Mouse (Mus musculus) cerebellum, adult 2 months (tissue): ENCODE results near the gene Ctdsp2. TPM values are rescaled to one million over a fixed set of nuclear protein-coding genes. Genes with fewer than 3 reads are reported as not detected.

Experiments
- DNase-seq, 2 experiments: peaks; one replicate each; pipeline ENCODE4 v3.0.0; 2021
- H3K27ac ChIP-seq: fragments of 200-500 bp; 2 replicates; pipeline ENCODE4 v1.5.1; 2012; ENCODE audit warnings: low read length, control low read depth, inconsistent platforms; ENCODE audit not compliant: insufficient read depth
- H3K27me3 ChIP-seq: fragments of 200-500 bp; 2 replicates; pipeline ENCODE4 v1.6.1; 2012; ENCODE audit warnings: inconsistent platforms, mild to moderate bottlenecking, low read length, moderate library complexity; ENCODE audit not compliant: control insufficient read depth, insufficient read depth
- H3K4me1 ChIP-seq: fragments of 200-500 bp; 2 replicates; pipeline ENCODE4 v1.6.1; 2011; ENCODE audit warnings: low read length; ENCODE audit not compliant: control insufficient read depth, insufficient read depth
- H3K4me3 ChIP-seq: fragments of 200-500 bp; replicated peaks from 2 replicates; pipeline ENCODE3; 2011; ENCODE audit warnings: mild to moderate bottlenecking, low read depth, low read length, control low read depth; ENCODE audit not compliant: insufficient read depth
- CTCF ChIP-seq: fragments of 200-500 bp; IDR thresholded peaks from 2 replicates; pipeline ENCODE4 v1.5.1; 2011; ENCODE audit warnings: low read depth, mild to moderate bottlenecking, control low read depth, low read length, moderate library complexity, borderline replicate concordance; ENCODE audit not compliant: insufficient read depth
- POLR2A ChIP-seq: fragments of 200-500 bp; IDR thresholded peaks from 2 replicates; pipeline ENCODE4 v1.6.1; 2011; ENCODE audit warnings: low read length, control low read depth, borderline replicate concordance; ENCODE audit not compliant: insufficient read depth
- WGBS: fragments of 180-500 bp; shearing (Covaris S2); methylation state at CpG from one replicate; pipeline ENCODE4 v1.1.7; 2018; 5-methylcytosine and 5-hydroxymethylcytosine counted together
- polyA plus RNA-seq: library from polyadenylated mRNA; depleted of rRNA; stranded (reverse); fragments of >200 nt; gene quantifications from 2 replicates; pipeline ENCODE4 v1.2.3, GENCODE M21; 2012; rRNA removed

Ctdsp2 gene
- 96.2 and 101 TPM in 2 replicates for polyA plus RNA-seq

- H3K27me3 ChIP-seq, result no peaks in the 10 kb centered on the region
- WGBS, result under 1% methylated on average over 55 of the region's 56 CpGs
- peak within 1 kb of the TSS; percentile 100 for H3K27ac ChIP-seq
- H3K4me1 ChIP-seq, result peaks cover 6% of the 10 kb centered on the region; the same call in 1 of the 2 replicates
- H3K4me3 ChIP-seq, result peak within 1 kb of the TSS; percentile 83
- peak; percentile 99 to 100 for DNase-seq
- TF ChIP-seq POLR2A (peak; percentile 93), CTCF (no peak)
Measured at GRCm38 (mm10) chr10:126978277-126978994, at the start of gene Ctdsp2. TSS of gene Ctdsp2 (plus strand) at chr10:126978717.

DNA sequence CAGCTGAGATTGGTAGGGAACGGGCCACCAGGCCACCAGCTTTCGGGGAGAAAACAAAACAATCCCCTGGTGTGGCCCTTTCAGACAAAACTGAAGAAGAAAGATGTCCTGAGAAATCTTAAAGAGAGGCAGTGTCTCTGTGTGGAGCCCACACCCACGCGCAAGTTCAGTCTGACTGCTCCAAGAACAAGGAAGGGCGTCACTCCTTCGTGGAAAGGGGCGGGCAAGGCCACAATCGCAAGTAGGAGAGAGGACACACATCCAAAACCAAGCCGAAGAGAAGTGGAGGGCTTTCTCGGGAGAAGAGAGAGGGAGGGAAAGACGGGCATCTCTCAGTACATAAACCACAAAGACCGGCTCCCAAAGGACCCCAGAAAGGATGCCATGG, 49.7 kb upstream of the Ctdsp2 start:
- Histone ChIP-seq H3K27ac (peak overlapping the region; percentile 100), H3K4me3 (peak overlapping the region; percentile 67), H3K4me1 (peaks cover 40% of the 10 kb centered on the region), H3K27me3 (no peaks in the 10 kb centered on the region)
- 0 out of 2 replicates have a peak, but pooled peaks have one; percentile 36 for TF ChIP-seq POLR2A
- TF ChIP-seq CTCF, result no peak
- WGBS, result 7% methylated on average over 12 of the region's 12 CpGs
- no peak for DNase-seq

DNA sequence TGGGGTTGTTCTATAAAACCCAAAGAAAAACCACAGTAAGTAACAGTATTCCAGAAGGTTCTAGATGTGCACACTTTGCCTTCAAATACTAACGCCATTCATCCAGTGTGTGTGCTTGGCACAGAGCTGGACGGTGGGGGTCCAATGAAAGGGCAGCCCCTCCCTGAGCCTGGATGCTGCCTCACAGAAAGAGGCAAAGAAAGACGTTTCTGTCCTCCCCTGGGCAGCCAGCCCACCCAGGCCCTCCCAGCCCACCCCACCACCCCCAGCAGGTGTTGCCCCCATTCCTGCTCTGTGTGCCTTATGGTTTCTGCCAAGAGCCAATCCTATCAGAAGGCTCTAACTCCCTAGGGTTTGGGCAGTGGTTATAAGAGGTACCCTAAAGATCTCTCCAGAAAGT, 49.0 kb upstream of the Ctdsp2 start:
- Histone ChIP-seq H3K27ac (peak overlapping the region; percentile 100), H3K4me1 (peaks cover 34% of the 10 kb centered on the region), H3K4me3 (no peak overlapping the region), H3K27me3 (no peaks in the 10 kb centered on the region)
- WGBS, result 20% methylated on average over 3 of the region's 3 CpGs
- TF ChIP-seq POLR2A (no peak), CTCF (no peak)
- DNase-seq, result no peak

DNA sequence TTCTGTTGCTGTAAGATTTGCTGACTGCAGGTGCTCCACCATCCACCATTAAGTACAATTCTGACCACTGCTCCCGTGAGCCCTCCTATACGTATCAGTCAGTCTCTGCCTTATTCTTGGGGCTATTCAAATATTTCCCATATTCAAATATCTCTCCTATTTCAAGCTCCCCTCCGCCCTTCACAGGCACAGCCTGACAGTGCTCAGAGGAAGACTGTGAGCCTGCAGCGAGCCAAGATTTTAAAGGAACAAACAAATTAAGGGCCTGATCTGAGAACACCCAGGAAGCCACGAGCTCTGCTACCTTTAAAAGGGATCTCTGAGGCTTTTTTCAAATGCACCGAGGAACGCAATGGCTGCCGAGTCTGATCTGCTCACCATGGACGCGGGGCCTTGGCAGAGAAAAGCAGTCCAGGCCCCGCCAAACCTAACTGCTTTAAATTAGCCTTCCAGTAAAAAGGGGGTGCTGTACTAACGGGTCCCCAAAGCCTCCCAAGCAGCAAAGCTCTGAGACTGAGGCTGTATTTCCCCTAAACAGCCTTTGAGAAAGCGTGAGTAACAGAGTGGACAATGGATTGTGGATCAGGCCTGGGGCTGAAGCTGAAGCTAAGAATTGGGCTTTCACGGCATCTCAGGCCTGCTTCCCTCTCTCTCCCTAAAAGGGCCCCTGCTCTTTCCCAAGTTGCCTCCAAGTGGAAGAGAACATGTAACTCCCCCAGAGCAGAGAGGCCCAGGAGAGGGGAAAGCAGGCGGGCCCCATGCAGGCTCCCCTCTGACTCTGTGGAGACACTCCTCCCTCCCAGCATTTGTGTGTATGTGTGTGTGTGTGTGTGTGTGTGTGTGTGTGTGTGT, 48.0 kb upstream of the Ctdsp2 start:
- Histone ChIP-seq H3K4me1 (peaks cover 32% of the 10 kb centered on the region), H3K27ac (peak overlapping the region; percentile 43; the same call in 1 of the 2 replicates), H3K27me3 (no peaks in the 10 kb centered on the region), H3K4me3 (no peak overlapping the region)
- TF ChIP-seq POLR2A (no peak), CTCF (no peak)
- 54% methylated on average over 15 of the region's 15 CpGs for WGBS
- DNase-seq, result no peak

DNA sequence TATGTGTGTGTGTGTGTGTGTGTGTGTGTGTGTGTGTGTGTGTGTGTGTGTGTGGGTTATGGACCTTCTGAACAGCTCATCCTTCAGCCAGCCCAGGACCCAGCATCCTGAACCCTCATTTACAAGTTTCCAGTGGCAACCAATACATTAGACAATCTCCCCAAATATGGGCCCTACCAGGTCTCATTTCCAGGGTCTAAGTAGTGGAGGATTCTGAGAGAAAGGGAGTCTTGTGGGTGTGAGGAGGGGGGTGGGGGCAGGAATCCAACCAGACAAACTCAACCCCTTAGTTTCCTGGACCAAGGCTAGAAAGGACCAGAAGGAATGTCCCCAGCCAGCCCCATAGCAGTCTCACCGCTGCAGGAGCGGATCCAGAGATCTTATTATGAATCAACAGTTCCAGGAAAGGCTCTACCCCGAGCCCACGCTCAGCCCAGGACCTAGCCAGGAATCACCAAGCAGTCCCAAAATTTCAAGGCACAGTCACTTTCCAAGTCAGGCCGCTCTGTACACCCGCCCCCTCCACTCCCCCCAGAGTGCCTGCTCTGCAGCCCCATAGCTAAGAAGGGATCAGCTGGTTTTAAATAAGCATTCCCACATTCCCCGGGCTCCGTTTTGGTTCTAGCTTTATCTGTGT, 47.3 kb upstream of the Ctdsp2 start:
- Histone ChIP-seq H3K4me3 (no peak overlapping the region), H3K27ac (no peak overlapping the region), H3K4me1 (peaks cover 30% of the 10 kb centered on the region), H3K27me3 (no peaks in the 10 kb centered on the region)
- TF ChIP-seq POLR2A, result no peak
- TF ChIP-seq CTCF, result no peak
- WGBS, result 54% methylated on average over 8 of the region's 8 CpGs
- DNase-seq, result no peak

DNA sequence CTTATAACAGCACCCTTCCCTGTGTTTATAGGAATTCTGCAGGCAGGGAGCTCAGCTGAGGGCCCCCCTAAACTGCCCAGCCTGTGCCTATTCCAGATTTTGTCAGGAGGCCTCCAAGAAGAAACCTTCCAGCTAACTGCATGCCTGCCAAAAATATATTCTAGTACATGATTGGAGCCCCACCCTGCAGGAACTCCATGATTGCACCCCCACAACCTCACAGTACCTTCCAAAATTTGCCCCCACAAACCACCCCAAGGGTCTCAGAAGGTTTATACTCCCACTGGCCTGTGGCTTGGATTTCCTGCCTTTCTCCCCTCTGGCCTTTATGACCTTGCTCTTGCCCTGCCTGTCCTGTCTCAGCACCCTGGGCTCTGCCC, 46.8 kb upstream of the Ctdsp2 start:
- Histone ChIP-seq H3K4me1 (peaks cover 27% of the 10 kb centered on the region), H3K27ac (no peak overlapping the region), H3K27me3 (no peaks in the 10 kb centered on the region), H3K4me3 (no peak overlapping the region)
- no peak for DNase-seq
- TF ChIP-seq POLR2A, result no peak
- no peak for TF ChIP-seq CTCF

GRCm38 (mm10) chr10:126934561-126934960, 44.0 kb upstream of the Ctdsp2 start:
- Histone ChIP-seq H3K27me3 (no peaks in the 10 kb centered on the region), H3K4me1 (peaks cover 9% of the 10 kb centered on the region), H3K4me3 (no peak overlapping the region), H3K27ac (no peak overlapping the region)
- TF ChIP-seq CTCF (no peak), POLR2A (no peak)
- 84% methylated on average over 13 of the region's 13 CpGs for WGBS
- DNase-seq, result no peak
